Mouse (Mus musculus): ENCODE data around the gene Tmc2. TPM values are rescaled to one million over a fixed set of nuclear protein-coding genes. Genes with fewer than 3 reads are reported as not detected.
A peak's percentile ranks its signal among the peaks of the same experiment; 100 is the strongest.

Gene Tmc2
- polyA plus RNA-seq, 1 experiment from 2014 or later = not detected

DNA sequence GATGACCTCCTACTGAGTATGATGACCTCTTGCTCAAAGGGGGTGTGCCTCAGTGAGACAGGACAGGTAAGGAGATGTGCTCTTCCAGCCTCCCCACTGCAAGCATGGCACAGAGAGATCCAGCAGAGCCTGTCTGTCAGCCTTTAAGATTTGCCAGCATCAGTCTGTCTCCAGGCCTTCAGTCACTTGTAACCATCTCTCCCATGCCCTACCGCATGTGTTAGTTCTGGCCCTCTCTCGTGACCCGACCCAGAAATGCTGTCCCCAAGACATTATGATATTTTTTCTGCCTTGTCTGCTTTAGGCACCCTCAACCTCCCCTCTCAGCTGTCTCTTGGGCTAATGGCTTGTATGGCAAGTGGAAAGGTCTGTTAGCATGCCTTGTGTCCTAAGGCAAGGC, 14.6 kb downstream of the Tmc2 start:
- DNase-seq (ENCODE audit: low spot score) = no peak
- TF ChIP-seq CTCF (IDR thresholded peaks at IDR 0.05; ENCODE audit: low read depth) = no peak
- no peaks in the 10 kb centered on the region for H3K36me3 ChIP-seq (ENCODE audit: insufficient read depth, low read length)
- no peak overlapping the region for H3K4me3 ChIP-seq (replicated peaks; ENCODE audit: low read depth, low read length)
- H3K27ac ChIP-seq = no peak overlapping the region
- no peak for ATAC-seq (replicated peaks; ENCODE audit: low FRiP score, low read depth)
- H3K9ac ChIP-seq (ENCODE audit: low read depth, low read length) = no peak overlapping the region
- WGBS = 92% methylated on average over 3 of the region's 3 CpGs
- H3K27me3 ChIP-seq (ENCODE audit: insufficient read depth, low read length) = no peaks in the 10 kb centered on the region
- H3K4me2 ChIP-seq (ENCODE audit: low read length) = no peak overlapping the region
- H3K9me3 ChIP-seq (replicated peaks; ENCODE audit: low read length) = no peaks in the 10 kb centered on the region
- H3K4me1 ChIP-seq (replicated peaks; ENCODE audit: insufficient read depth, low read length) = no peaks in the 10 kb centered on the region

DNA sequence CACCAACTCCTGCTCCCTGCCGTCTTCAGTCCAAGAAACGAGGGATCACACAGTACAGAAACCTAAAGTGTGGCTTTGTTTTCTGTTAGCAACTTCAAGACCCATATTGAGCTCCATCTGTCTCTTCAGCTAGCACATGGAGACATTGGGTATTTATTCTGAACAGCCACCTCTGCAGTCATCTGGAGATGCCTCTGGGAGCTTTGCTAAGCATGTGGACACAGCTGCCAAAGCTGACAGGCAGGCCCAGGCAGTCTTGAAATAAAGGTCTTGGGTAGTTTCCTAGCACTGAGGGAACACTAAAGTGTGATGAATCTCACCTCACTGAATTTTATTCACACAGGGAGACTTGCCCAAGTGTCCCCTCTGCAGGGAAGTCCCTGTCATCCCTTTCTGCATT, 16.6 kb downstream of the Tmc2 start:
- no peak overlapping the region for H3K27ac ChIP-seq
- ATAC-seq (replicated peaks; ENCODE audit: low FRiP score, low read depth) (no peak), DNase-seq (ENCODE audit: low spot score) (no peak)
- TF ChIP-seq CTCF (IDR thresholded peaks at IDR 0.05; ENCODE audit: low read depth) = no peak
- no peak overlapping the region for H3K4me3 ChIP-seq (replicated peaks; ENCODE audit: low read depth, low read length)
- WGBS = 76% methylated on average over 2 of the region's 2 CpGs
- H3K27me3 ChIP-seq (ENCODE audit: insufficient read depth, low read length) = no peaks in the 10 kb centered on the region
- no peaks in the 10 kb centered on the region for H3K36me3 ChIP-seq (ENCODE audit: insufficient read depth, low read length)
- no peak overlapping the region for H3K4me2 ChIP-seq (ENCODE audit: low read length)
- H3K4me1 ChIP-seq (replicated peaks; ENCODE audit: insufficient read depth, low read length) = no peaks in the 10 kb centered on the region
- no peak overlapping the region for H3K9ac ChIP-seq (ENCODE audit: low read depth, low read length)
- no peaks in the 10 kb centered on the region for H3K9me3 ChIP-seq (replicated peaks; ENCODE audit: low read length)

DNA sequence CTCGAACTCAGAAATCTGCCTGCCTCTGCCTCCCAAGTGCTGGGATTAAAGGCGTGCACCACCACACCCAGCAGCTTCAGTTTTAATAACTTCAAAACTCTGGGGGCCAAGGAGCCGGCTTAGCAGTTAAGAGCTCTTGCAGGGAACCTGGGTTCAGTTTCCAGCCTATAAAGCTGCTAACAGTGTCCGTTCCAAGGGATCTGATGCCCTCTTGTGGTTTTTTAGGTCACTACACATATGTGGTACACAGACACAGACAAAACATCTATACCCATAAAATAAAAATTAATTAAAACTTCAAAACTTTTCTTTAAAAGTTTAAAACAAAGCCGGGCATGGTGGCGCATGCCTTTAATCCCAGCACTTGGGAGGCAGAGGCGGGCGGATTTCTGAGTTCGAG, 51.9 kb downstream of the Tmc2 start:
- no peak for ATAC-seq (replicated peaks; ENCODE audit: low FRiP score, low read depth)
- DNase-seq (ENCODE audit: low spot score) = peak; percentile 71
- H3K4me3 ChIP-seq (replicated peaks; ENCODE audit: low read depth, low read length) = no peak overlapping the region
- no peak overlapping the region for H3K27ac ChIP-seq
- no peaks in the 10 kb centered on the region for H3K9me3 ChIP-seq (replicated peaks; ENCODE audit: low read length)
- no peaks in the 10 kb centered on the region for H3K4me1 ChIP-seq (replicated peaks; ENCODE audit: insufficient read depth, low read length)
- peak; percentile 67 for TF ChIP-seq CTCF (IDR thresholded peaks at IDR 0.05; ENCODE audit: low read depth)
- WGBS = 54% methylated on average over 9 of the region's 9 CpGs
- no peak overlapping the region for H3K4me2 ChIP-seq (ENCODE audit: low read length)
- H3K9ac ChIP-seq (ENCODE audit: low read depth, low read length) = no peak overlapping the region
- H3K27me3 ChIP-seq (ENCODE audit: insufficient read depth, low read length) = no peaks in the 10 kb centered on the region
- no peaks in the 10 kb centered on the region for H3K36me3 ChIP-seq (ENCODE audit: insufficient read depth, low read length)

DNA sequence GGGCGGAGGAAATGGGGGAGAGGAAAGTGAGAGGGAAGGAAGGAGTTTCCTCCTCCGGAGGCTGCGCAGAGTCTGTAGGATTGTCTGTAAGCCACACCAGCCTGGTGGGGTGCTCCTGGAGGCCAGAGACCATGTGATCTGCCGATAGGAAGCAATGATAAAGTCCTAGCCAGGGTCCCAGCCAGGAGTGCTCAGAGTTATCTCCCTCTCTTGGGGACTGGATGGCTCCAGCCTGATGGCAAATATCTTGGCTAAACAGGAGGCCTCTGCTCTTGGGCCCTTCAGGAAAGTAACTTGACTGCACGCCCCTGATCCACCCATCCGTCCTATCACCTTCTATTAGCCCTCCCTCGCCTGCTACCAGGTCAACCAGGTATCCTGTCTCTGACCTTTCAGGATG, 53.2 kb downstream of the Tmc2 start:
- no peak for ATAC-seq (replicated peaks; ENCODE audit: low FRiP score, low read depth)
- no peak for DNase-seq (ENCODE audit: low spot score)
- 63% methylated on average over 7 of the region's 7 CpGs for WGBS
- H3K4me1 ChIP-seq (replicated peaks; ENCODE audit: insufficient read depth, low read length) = no peaks in the 10 kb centered on the region
- H3K4me2 ChIP-seq (ENCODE audit: low read length) = no peak overlapping the region
- no peaks in the 10 kb centered on the region for H3K9me3 ChIP-seq (replicated peaks; ENCODE audit: low read length)
- no peak overlapping the region for H3K9ac ChIP-seq (ENCODE audit: low read depth, low read length)
- no peaks in the 10 kb centered on the region for H3K36me3 ChIP-seq (ENCODE audit: insufficient read depth, low read length)
- TF ChIP-seq CTCF (IDR thresholded peaks at IDR 0.05; ENCODE audit: low read depth) = no peak
- no peaks in the 10 kb centered on the region for H3K27me3 ChIP-seq (ENCODE audit: insufficient read depth, low read length)
- no peak overlapping the region for H3K4me3 ChIP-seq (replicated peaks; ENCODE audit: low read depth, low read length)
- H3K27ac ChIP-seq = no peak overlapping the region

DNA sequence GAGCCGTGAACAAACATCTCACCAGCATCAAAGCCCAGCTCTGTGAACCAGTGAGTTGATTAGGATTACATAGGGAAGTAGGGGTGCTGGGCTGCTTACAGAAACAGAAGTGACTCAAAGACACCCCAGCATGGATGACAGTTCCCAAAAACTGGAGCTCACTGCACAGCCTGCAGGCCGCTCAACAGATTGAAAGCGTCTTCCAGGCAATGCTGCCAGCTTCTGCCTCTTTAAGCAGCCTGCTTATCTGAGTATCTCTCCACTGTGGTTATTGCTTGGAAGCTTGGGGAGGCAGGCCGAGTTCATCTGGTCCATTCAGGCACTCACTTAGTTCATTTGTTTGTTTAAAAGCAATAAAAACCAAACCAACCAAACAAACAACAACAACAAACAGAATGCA, 61.8 kb downstream of the Tmc2 start:
- H3K4me2 ChIP-seq (ENCODE audit: low read length) = no peak overlapping the region
- DNase-seq (ENCODE audit: low spot score) (no peak), ATAC-seq (replicated peaks; ENCODE audit: low FRiP score, low read depth) (no peak)
- no peak overlapping the region for H3K27ac ChIP-seq
- H3K9ac ChIP-seq (ENCODE audit: low read depth, low read length) = no peak overlapping the region
- no peaks in the 10 kb centered on the region for H3K9me3 ChIP-seq (replicated peaks; ENCODE audit: low read length)
- no peak overlapping the region for H3K4me3 ChIP-seq (replicated peaks; ENCODE audit: low read depth, low read length)
- no peaks in the 10 kb centered on the region for H3K4me1 ChIP-seq (replicated peaks; ENCODE audit: insufficient read depth, low read length)
- no peaks in the 10 kb centered on the region for H3K27me3 ChIP-seq (ENCODE audit: insufficient read depth, low read length)
- no peaks in the 10 kb centered on the region for H3K36me3 ChIP-seq (ENCODE audit: insufficient read depth, low read length)
- no peak for TF ChIP-seq CTCF (IDR thresholded peaks at IDR 0.05; ENCODE audit: low read depth)
- 69% methylated on average over 4 of the region's 4 CpGs for WGBS

- Histone ChIP-seq H3K27ac (no peak overlapping the region), H3K9ac (ENCODE audit: low read depth, low read length) (no peak overlapping the region), H3K4me3 (replicated peaks; ENCODE audit: low read depth, low read length) (no peak overlapping the region), H3K9me3 (replicated peaks; ENCODE audit: low read length) (no peaks in the 10 kb centered on the region), H3K27me3 (ENCODE audit: insufficient read depth, low read length) (no peaks in the 10 kb centered on the region), H3K4me1 (replicated peaks; ENCODE audit: insufficient read depth, low read length) (no peaks in the 10 kb centered on the region), H3K4me2 (ENCODE audit: low read length) (no peak overlapping the region), H3K36me3 (ENCODE audit: insufficient read depth, low read length) (no peaks in the 10 kb centered on the region)
- WGBS = 73% methylated on average over 4 of the region's 4 CpGs
- no peak for TF ChIP-seq CTCF (IDR thresholded peaks at IDR 0.05; ENCODE audit: low read depth)
- ATAC-seq (replicated peaks; ENCODE audit: low FRiP score, low read depth) = no peak
- no peak for DNase-seq (ENCODE audit: low spot score)
These were observed 65.8 kb downstream of the Tmc2 start for GRCm38 (mm10) chr2:130260822-130261221.

- ATAC-seq (replicated peaks; ENCODE audit: low FRiP score, low read depth) (no peak), DNase-seq (ENCODE audit: low spot score) (no peak)
- WGBS = 86% methylated on average over 2 of the region's 2 CpGs
- H3K36me3 ChIP-seq (ENCODE audit: insufficient read depth, low read length) = no peaks in the 10 kb centered on the region
- no peaks in the 10 kb centered on the region for H3K27me3 ChIP-seq (ENCODE audit: insufficient read depth, low read length)
- no peak overlapping the region for H3K27ac ChIP-seq
- no peak overlapping the region for H3K4me2 ChIP-seq (ENCODE audit: low read length)
- no peaks in the 10 kb centered on the region for H3K9me3 ChIP-seq (replicated peaks; ENCODE audit: low read length)
- no peaks in the 10 kb centered on the region for H3K4me1 ChIP-seq (replicated peaks; ENCODE audit: insufficient read depth, low read length)
- H3K9ac ChIP-seq (ENCODE audit: low read depth, low read length) = no peak overlapping the region
- H3K4me3 ChIP-seq (replicated peaks; ENCODE audit: low read depth, low read length) = no peak overlapping the region
- no peak for TF ChIP-seq CTCF (IDR thresholded peaks at IDR 0.05; ENCODE audit: low read depth)
These were observed 66.9 kb downstream of the Tmc2 start for GRCm38 (mm10) chr2:130261914-130262313.
